Mouse (Mus musculus) midbrain, embryonic 15.5 days (tissue): ENCODE measurements at regions not wholly inside any gene's neighbourhood (a gene's known extent, or its start where the extent isn't known, plus 50 kb on each side); places are given as distances from the start of the nearest gene placed in this dataset.

Source experiments
- ATAC-seq: fragments of 200-750 bp; cut with Nextera tagmentation; replicated peaks from 2 replicates; pipeline ENCODE4 v1.8.0; 2017; ENCODE audit warnings: moderate TSS enrichment
- H3K27ac ChIP-seq: fragments of 300-500 bp; sonication (generic); 2 replicates; pipeline ENCODE4 v1.5.1; 2015; ENCODE audit warnings: mild to moderate bottlenecking, inconsistent platforms
- H3K27me3 ChIP-seq: fragments of 300-500 bp; sonication (generic); replicated peaks from 2 replicates; pipeline ENCODE4 v1.6.1; 2015; ENCODE audit warnings: inconsistent platforms
- H3K36me3 ChIP-seq: fragments of 300-500 bp; sonication (generic); replicated peaks from 2 replicates; pipeline ENCODE4 v1.6.1; 2015; ENCODE audit warnings: inconsistent platforms
- H3K4me1 ChIP-seq: fragments of 300-500 bp; sonication (generic); 2 replicates; pipeline ENCODE4 v1.6.1; 2015; ENCODE audit warnings: inconsistent platforms
- H3K4me2 ChIP-seq: fragments of 300-500 bp; sonication (generic); 2 replicates; pipeline ENCODE4 v1.6.1; 2015; ENCODE audit warnings: inconsistent platforms, mild to moderate bottlenecking, moderate library complexity
- H3K4me3 ChIP-seq: fragments of 300-500 bp; sonication (generic); 2 replicates; pipeline ENCODE4 v1.5.1; 2015; ENCODE audit warnings: mild to moderate bottlenecking, inconsistent platforms
- H3K9ac ChIP-seq: fragments of 300-500 bp; sonication (generic); 2 replicates; pipeline ENCODE4 v1.6.1; 2015; ENCODE audit warnings: mild to moderate bottlenecking, inconsistent platforms
- H3K9me3 ChIP-seq: fragments of 300-500 bp; sonication (generic); 2 replicates; pipeline ENCODE4 v1.6.1; 2016; ENCODE audit warnings: inconsistent platforms
- WGBS: fragments of 180-500 bp; shearing (Covaris S2); methylation state at CpG from one replicate; pipeline ENCODE4 v1.1.7; 2015; ENCODE audit warnings: mixed read lengths; 5-methylcytosine and 5-hydroxymethylcytosine counted together

- Histone ChIP-seq H3K27me3 (no peaks in the 10 kb centered on the region), H3K9me3 (no peaks in the 10 kb centered on the region), H3K27ac (peak overlapping the region; percentile 15; the same call in 1 of the 2 replicates), H3K9ac (no peak overlapping the region), H3K36me3 (no peaks in the 10 kb centered on the region), H3K4me3 (no peak overlapping the region), H3K4me2 (no peak overlapping the region), H3K4me1 (peaks cover 10% of the 10 kb centered on the region)
- WGBS: 33% methylated on average over 12 of the region's 12 CpGs
- ATAC-seq: peak; percentile 52
These were observed 57.5 kb upstream of the Sgk1 start for GRCm38 (mm10) chr10:21824418-21825025.

- no peak overlapping the region for H3K4me3 ChIP-seq
- ATAC-seq: no peak
- no peak overlapping the region for H3K27ac ChIP-seq
- peaks cover 12% of the 10 kb centered on the region for H3K4me1 ChIP-seq
- H3K36me3 ChIP-seq: no peaks in the 10 kb centered on the region
- H3K9ac ChIP-seq: no peak overlapping the region
- no peaks in the 10 kb centered on the region for H3K27me3 ChIP-seq
- no peak overlapping the region for H3K4me2 ChIP-seq
- H3K9me3 ChIP-seq: no peaks in the 10 kb centered on the region
- WGBS: 47% methylated on average over 5 of the region's 5 CpGs
These were observed 55.0 kb upstream of the Sgk1 start for GRCm38 (mm10) chr10:21826793-21827504.

- H3K36me3 ChIP-seq: no peaks in the 10 kb centered on the region
- H3K9me3 ChIP-seq: no peaks in the 10 kb centered on the region
- no peak overlapping the region for H3K4me3 ChIP-seq
- no peak overlapping the region for H3K27ac ChIP-seq
- 68% methylated on average over 3 of the region's 3 CpGs for WGBS
- H3K27me3 ChIP-seq: no peaks in the 10 kb centered on the region
- H3K4me2 ChIP-seq: no peak overlapping the region
- peaks cover 12% of the 10 kb centered on the region for H3K4me1 ChIP-seq
- no peak for ATAC-seq
- no peak overlapping the region for H3K9ac ChIP-seq
These were observed 54.5 kb upstream of the Sgk1 start for GRCm38 (mm10) chr10:21827505-21827844.

- H3K4me1 ChIP-seq: peaks cover 12% of the 10 kb centered on the region
- 41% methylated on average over 9 of the region's 9 CpGs for WGBS
- H3K9me3 ChIP-seq: no peaks in the 10 kb centered on the region
- H3K9ac ChIP-seq: no peak overlapping the region
- no peak overlapping the region for H3K4me2 ChIP-seq
- ATAC-seq: peak; percentile 42
- H3K27ac ChIP-seq: peak overlapping the region; percentile 49; the same call in 1 of the 2 replicates
- H3K27me3 ChIP-seq: no peaks in the 10 kb centered on the region
- H3K4me3 ChIP-seq: no peak overlapping the region
- no peaks in the 10 kb centered on the region for H3K36me3 ChIP-seq
These were observed 53.4 kb upstream of the Sgk1 start for GRCm38 (mm10) chr10:21828432-21829061.

- H3K27me3 ChIP-seq: no peaks in the 10 kb centered on the region
- H3K36me3 ChIP-seq: no peaks in the 10 kb centered on the region
- peak overlapping the region; percentile 49; the same call in 1 of the 2 replicates for H3K27ac ChIP-seq
- H3K4me3 ChIP-seq: no peak overlapping the region
- H3K9me3 ChIP-seq: no peaks in the 10 kb centered on the region
- H3K9ac ChIP-seq: no peak overlapping the region
- 17% methylated on average over 11 of the region's 11 CpGs for WGBS
- peaks cover 12% of the 10 kb centered on the region for H3K4me1 ChIP-seq
- no peak overlapping the region for H3K4me2 ChIP-seq
- peak; percentile 57 for ATAC-seq
These were observed 52.8 kb upstream of the Sgk1 start for GRCm38 (mm10) chr10:21829062-21829731.

GRCm38 (mm10) chr10:21831002-21831696 is 50.8 kb upstream of the Sgk1 start:
- WGBS: 67% methylated on average over 6 of the region's 6 CpGs
- ATAC-seq: no peak
- no peak overlapping the region for H3K27ac ChIP-seq

More at GRCm38 (mm10) chr10:21831002-21831696, 50.8 kb upstream of the Sgk1 start:
- H3K4me3 ChIP-seq: no peak overlapping the region
- no peak overlapping the region for H3K9ac ChIP-seq
- no peak overlapping the region for H3K4me2 ChIP-seq
- no peaks in the 10 kb centered on the region for H3K27me3 ChIP-seq
- peaks cover 12% of the 10 kb centered on the region for H3K4me1 ChIP-seq
- H3K9me3 ChIP-seq: no peaks in the 10 kb centered on the region
- H3K36me3 ChIP-seq: no peaks in the 10 kb centered on the region
